Mouse (Mus musculus) T-helper 2 cell (primary cell): ENCODE results near the gene Ltk.
"Not testable (repeated sequence)": the region's sequence is repeated elsewhere in the genome, so short reads cannot be mapped to it uniquely, and the experiment has no call there.

ENCODE experiments used
- in situ Hi-C: fragments of 300-600 bp; cut with MboI, MseI; formaldehyde crosslinking; loops from one replicate; pipeline ENCODE4 v1.15.1; 2025; ENCODE audit warnings: high pct_unique_total_duplicates

Gene Ltk

GRCm38 (mm10) chr2:119758844-119759835 lies 1.1 kb downstream of the Ltk start:
- in situ Hi-C loops = no loop called here

- in situ Hi-C loops = no loop called here
These were observed 2.0 kb downstream of the Ltk start for GRCm38 (mm10) chr2:119758101-119758843.

DNA sequence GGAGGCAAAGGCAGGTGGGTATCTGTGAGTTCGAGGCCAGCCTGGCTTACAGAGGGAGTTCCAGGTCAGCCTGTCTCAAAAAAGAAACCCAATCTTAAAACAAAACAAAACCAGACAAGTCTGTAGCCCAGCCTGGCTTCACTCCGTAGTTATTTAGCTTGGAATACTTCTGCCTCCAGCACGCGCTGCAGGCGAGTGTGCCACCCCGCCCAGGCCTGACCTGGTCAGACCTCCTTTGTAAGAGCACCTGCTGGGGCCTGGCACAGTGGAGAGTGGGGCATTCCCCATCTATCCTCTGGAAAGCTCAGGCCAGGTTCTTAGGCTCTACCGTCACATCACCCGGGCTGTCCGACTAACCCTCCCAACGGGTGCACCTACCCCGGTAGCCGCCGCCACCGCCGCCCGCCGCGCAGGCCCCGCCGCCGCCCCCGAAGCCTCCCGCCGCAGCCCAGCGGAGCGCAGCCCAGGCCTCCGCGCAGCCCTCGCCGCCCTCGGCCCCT lies 2.6 kb downstream of the Ltk start:
- in situ Hi-C loops = no loop called here

DNA sequence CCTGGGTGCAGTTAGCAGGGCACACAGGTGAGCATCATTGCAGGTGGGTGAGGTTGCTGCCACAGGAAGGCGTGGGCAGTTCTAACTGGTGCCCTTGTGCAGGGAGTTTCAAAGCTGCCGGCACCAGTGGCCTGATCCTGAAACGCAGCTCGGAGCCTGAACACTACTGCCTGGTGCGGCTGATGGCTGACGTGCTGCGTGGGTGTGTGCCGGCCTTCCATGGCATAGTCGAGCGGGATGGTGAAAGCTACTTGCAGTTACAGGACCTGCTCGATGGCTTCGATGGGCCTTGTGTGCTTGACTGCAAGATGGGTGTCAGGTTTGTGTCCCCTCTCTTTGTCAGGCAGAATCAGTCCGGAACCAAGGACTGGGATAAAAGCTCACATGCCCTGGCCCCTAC lies 11.0 kb downstream of the Ltk start:
- in situ Hi-C loops = no loop called here

- in situ Hi-C loops = no loop called here
These were observed 12.7 kb downstream of the Ltk start for GRCm38 (mm10) chr2:119747554-119747953.

GRCm38 (mm10) chr2:119745281-119745680 lies 14.9 kb downstream of the Ltk start:
- in situ Hi-C loops = no loop called here

DNA sequence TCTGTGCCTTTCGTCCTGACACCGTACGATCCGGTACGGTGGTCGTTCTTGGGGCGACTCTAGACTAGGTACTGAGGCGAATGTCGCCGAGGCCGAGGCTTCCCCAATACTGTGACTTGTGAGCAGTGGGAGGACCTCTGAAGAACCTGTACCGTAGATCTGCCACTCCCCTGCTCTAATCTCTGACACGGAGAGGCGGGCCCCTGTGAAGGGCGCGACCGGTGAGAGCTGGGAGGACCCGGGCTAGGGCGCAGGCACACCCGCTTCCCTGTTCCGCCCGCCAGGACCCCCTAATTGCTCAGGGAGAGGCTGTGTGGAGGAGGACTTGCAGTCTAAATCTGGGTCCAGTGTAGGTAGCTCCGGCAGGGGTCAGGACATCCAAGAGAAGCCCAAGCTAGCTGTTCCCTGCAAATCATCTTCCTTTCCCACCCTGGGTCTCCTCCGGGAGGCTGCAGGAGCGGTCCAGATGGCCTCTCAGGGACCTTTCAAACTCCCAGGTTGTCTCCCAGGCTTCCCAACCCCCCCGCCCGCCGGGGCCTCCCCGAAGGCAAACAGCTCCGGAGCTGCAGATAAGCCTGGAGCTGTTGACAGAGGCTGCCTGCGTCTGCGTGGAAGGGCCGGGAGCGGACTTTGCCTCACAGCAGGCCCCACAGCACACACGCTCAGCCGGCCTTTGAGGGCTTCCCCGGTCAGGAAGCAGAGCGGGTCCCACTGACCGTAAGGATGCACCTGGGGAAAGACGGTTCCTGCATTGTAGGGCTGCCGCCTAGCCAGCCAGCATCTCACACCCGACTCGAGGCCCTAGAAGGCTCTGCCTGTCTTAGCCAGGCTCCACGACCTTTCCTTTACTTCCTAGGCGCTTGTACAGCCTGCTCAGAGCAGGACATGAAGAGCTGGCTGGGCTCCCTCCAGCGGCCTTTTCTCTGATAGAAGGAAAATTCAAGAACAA lies 15.8 kb downstream of the Ltk start:
- in situ Hi-C loops = loop anchor here (5.0 kb wide), 1 partner anchor 67 kb away; the partner anchor contains the start of gene Rtf1

DNA sequence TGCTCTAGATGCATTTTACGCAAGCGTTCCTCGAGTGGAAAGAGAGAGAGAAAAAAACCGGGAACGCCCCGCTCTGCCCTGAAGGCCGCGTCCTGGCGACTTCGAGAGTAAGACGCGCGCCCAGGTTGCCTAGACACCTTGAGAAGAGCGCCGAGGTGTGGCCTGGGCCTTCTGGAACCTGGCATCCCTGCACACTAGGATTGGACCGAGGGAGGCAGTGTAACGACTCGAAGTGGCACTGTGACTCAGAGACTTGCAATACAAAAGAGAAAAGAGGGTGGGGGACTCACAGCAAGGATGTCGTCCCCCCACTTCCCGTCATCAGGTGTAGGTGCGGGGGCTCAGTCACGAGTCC lies 16.4 kb downstream of the Ltk start:
- in situ Hi-C loops = loop anchor here (5.0 kb wide), 1 partner anchor 66 kb away; the partner anchor contains the start of gene Rtf1

- in situ Hi-C loops = loop anchor here (5.0 kb wide), 1 partner anchor 66 kb away; the partner anchor contains the start of gene Rtf1
These were observed 16.9 kb downstream of the Ltk start for GRCm38 (mm10) chr2:119743176-119743807.

DNA sequence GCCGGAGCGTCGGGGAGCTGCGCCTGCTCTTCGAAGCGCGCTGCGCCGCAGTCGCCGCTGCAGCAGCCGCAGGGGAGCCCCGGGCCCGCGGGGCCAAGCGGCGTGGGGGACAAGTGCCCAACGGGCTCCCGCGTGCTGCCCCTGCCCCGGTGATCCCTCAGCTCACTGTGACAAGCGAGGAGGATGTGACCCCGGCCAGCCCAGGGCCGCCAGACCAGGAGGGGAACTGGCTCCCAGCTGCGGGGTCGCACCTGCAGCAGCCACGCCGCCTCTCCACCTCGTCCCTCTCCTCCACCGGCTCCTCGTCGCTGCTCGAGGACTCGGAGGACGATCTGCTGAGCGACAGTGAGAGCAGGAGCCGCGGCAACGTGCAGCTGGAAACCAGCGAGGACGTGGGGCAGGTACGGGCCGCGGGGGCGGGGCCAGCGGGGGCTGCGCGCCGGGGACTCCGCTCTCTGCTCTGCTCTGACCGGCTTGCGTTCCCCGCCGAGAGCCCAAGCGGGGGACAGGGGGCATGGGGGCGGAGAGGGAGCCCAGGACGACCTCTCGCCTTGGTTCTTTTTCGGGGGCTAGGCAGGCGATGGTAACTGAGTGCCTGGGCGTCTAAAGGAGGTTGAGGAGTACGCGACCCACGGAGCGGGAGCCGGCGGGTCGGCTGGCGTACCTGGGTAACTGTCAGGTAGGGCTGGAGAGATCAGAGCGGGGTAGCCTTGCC lies 17.6 kb downstream of the Ltk start:
- in situ Hi-C loops = loop anchor here (5.0 kb wide), 1 partner anchor 65 kb away; the partner anchor contains the start of gene Rtf1

DNA sequence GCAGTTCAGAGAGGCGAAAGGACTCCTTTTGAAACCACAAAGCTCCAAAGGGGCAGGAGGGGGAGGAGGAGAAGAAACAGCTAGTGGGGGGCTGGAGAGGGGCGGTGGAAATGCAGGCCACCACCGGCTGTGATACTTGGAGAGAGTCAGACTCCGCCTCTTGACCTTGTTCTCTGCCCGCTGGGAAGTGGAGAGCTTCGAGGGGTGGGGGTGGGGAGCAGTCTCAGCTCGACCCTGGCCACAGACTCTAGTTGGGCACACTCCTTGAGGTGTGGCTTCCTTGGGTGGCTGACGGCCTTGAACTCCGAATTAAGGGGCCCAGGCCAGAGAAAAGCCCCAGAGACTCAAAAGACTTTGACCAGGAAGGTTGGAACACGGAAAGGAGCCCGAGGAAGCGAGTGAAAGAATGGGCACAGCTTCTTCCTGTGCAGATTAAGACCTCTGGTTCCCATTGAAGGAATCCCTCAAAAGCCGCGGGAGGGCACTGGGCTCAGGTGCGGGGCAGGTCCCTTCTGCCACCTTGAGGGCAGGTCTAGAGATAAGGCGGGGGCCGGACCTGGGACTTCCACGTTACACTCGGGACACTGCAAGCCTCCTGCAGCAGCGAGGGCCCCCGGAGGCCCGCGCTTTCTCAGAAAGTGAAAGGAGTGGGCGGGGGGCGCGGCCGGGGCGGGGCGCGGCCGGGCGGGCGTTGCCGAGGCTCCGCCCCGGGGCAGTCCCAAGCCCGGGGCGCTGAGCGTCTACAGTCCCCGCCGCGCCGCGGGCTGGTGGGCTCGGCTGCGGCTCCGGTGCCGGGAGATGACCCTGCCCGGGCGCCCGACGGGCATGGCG lies 18.4 kb downstream of the Ltk start, which contains the start of gene Itpka:
Gene Itpka (plus strand): TSS at position 757 of the 831 bp plus-strand sequence.
- in situ Hi-C loops = loop anchor here (5.0 kb wide), 1 partner anchor 64 kb away; the partner anchor contains the start of gene Rtf1

DNA sequence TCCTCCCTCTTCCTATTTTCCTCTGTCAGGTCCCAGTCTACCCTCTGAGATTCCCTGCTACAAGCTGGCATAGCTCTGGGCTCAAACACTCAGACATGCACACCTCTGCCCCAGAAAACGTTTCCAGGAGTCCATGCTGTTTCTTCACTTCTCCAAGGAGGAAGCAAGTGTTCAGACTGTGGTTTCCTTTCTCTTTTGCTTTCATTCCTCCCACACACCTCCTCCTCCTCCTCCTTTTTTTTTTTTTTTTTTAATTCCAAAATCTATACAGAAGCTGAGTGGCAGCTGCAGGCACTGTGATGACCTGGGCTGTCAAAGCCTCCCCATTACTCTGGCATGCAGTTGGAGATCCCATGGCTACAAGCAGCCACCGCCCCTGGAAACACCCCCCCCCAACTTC lies 19.7 kb downstream of the Ltk start:
- in situ Hi-C loops = loop anchor here (5.0 kb wide), 1 partner anchor 63 kb away; the partner anchor contains the start of gene Rtf1

DNA sequence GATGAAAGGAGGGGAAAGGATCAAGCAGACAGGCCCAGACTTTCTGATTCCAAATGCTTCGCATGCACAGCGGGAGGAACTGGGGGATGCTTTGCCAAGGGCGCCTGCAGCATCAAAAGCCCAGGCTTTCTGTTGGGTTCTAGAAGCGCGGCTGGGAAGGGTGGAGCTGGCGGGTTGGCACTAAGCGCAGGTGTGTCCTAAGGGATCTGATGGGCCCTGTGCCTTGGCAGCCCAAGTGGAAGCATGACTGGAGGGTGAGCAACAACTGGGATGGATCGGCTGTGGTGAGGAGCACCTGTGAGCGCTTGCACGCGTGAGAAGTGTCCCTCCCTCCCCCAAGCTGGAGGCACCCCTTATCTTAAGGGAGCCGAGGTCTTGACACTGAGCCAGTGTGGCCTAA lies 23.1 kb downstream of the Ltk start:
- in situ Hi-C loops = no loop called here

DNA sequence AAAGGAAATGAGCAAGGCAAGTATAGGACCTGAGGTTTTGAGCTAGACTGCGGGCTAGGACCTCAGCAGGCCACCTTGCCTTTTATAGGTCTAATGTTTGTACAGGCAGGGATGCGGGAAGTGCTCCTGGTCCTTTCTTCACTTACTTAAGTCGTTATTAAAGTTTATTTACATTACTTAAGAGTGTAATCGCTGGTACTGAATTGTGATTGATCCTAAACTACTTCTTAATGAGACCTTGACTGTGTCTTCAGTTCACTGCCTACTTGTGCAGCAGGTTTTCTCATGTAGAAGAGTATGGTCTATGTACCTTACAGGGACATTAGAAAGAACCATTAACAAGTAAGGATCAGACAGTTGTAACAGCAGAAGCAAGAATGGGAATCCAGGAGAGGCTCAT lies 29.5 kb downstream of the Ltk start:
- in situ Hi-C loops = no loop called here

DNA sequence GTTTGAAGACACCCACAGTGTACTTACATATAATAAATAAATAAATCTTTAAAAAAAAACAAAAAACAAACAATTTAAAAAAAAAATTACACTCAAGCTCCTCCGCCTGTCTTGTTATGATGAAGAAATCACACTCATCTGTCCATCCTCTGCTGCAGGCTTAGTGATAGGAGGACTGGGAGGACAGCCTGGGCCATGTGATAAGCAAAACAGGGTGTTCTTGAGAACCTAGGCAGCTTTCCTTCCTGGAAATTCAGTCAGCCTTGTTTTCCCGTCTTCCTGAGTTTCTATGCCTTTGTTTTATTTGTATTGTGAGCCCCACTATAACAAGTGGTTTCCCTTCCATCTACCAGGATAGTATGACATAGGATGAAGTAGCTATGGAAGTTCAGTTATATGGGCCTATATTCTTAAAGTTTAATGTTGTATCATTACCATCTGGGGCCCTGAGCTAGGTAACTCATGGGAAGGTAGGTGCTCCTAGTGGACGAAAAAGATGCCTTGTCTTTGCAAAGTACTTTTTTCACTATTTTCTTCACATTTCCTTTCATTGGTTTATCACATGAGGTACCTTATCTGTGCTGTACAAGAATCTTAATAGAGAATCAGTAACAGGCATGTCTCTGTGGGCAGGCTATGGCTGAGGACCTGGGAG lies 32.3 kb downstream of the Ltk start:
- in situ Hi-C loops = no loop called here

DNA sequence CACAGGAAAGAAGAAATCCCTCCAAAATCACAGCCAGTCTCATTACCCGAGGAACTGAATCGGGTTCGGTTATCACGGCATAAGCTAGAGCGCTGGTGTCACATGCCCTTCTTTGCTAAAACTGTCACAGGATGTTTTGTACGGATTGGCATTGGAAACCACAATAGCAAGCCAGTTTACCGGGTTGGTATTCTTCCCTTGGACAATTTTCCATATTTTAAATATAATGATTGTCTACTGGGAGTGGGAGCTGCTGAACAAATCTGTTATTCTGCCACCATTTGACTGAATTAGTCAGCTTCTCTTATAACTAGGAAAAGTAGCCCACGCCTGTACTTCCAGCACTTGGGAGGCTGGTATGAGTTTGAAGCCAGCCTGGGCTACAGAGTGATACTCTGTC lies 39.2 kb downstream of the Ltk start:
- in situ Hi-C loops = no loop called here

DNA sequence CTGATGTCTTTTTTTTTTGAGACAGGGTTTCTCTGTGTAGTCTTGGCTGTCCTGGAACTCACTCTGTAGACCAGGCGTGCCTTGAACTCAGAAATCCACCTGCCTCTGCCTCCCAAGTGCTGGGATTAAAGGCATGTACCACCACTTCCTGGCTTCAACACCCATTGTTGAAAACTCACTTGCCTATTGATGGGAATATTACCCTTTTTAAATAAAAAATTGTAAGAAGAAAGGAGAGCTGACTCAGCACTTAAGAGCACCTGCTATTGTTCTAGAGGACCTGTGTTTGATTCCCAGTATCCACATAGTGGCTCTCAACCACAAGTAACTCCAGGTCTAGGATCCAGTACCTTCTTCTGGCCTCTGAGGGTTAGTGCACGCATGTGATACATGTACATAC lies 44.4 kb downstream of the Ltk start:
- in situ Hi-C loops = not testable (repeated sequence)

DNA sequence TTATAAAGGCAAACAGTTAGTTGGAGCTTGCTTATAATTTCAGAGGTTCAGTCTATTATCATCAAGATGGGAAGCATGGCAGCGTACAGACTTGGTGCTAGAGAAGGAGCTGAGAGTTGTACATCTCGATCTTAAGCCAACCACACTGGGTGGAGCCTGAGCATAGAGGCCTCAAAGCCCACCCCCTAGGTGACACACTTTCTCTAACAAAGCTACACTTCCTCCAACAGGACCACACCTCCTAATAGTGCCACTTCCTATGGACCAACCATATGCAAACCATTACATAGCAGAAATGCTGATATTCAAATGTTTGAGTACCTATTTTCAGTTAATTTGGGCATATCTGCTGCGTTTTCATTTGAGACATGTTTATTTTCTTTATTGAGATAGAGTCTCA lies 50.2 kb downstream of the Ltk start:
- in situ Hi-C loops = no loop called here
